Mouse (Mus musculus): Measurements from ENCODE around the gene Gramd1b.

GRCm38 (mm10) chr9:40465596-40465995 lies 65.6 kb downstream of the Gramd1b start:
- TF ChIP-seq CTCF (IDR thresholded peaks at IDR 0.05; ENCODE audit: low read depth) (no peak), EP300 (IDR thresholded peaks at IDR 0.05; ENCODE audit: low read depth) (no peak)

All from heart, postnatal 0 days (tissue).